Mouse (Mus musculus) kidney, embryonic 16.5 days (tissue): ENCODE measurements around the gene Nprl2. TPM values are rescaled to one million over a fixed set of nuclear protein-coding genes. Genes with fewer than 3 reads are reported as not detected.
A peak's percentile ranks its signal among the peaks of the same experiment; 100 is the strongest.

Source experiments
- ATAC-seq: fragments of 200-750 bp; cut with Nextera tagmentation; 2 replicates; pipeline ENCODE4 v1.8.0; 2017; ENCODE audit warnings: moderate TSS enrichment; ENCODE audit not compliant: low FRiP score, low TSS enrichment
- H3K27ac ChIP-seq: fragments of 300-500 bp; sonication (generic); 2 replicates; pipeline ENCODE4 v1.5.1; 2014; ENCODE audit warnings: low read length
- H3K27me3 ChIP-seq: fragments of 300-500 bp; sonication (generic); 2 replicates; pipeline ENCODE4 v1.6.1; 2014; ENCODE audit warnings: low read length, control low read depth, mixed read lengths; ENCODE audit not compliant: insufficient read depth
- H3K36me3 ChIP-seq: fragments of 300-500 bp; sonication (generic); 2 replicates; pipeline ENCODE4 v1.6.1; 2014; ENCODE audit warnings: low read length, control low read depth, mixed read lengths; ENCODE audit not compliant: insufficient read depth
- H3K4me1 ChIP-seq: fragments of 300-500 bp; sonication (generic); 2 replicates; pipeline ENCODE4 v1.6.1; 2014; ENCODE audit warnings: low read length, control low read depth, mixed read lengths; ENCODE audit not compliant: insufficient read depth
- H3K4me2 ChIP-seq: fragments of 300-500 bp; sonication (generic); replicated peaks from 2 replicates; pipeline ENCODE4 v1.6.1; 2014; ENCODE audit warnings: low read depth, low read length
- H3K4me3 ChIP-seq: fragments of 300-500 bp; sonication (generic); 2 replicates; pipeline ENCODE4 v1.5.1; 2014; ENCODE audit warnings: mild to moderate bottlenecking, low read length
- H3K9ac ChIP-seq: fragments of 300-500 bp; sonication (generic); replicated peaks from 2 replicates; pipeline ENCODE4 v1.6.1; 2014; ENCODE audit warnings: low read length
- H3K9me3 ChIP-seq: fragments of 300-500 bp; sonication (generic); 2 replicates; pipeline ENCODE4 v1.6.1; 2016; ENCODE audit warnings: low read length, control low read depth
- WGBS: fragments of 180-500 bp; shearing (Covaris S2); extraction: QIAGEN DNeasy Blood & Tissue Kit; methylation state at CpG from one replicate; pipeline ENCODE4 v1.1.7; 2014; 5-methylcytosine and 5-hydroxymethylcytosine counted together
- polyA plus RNA-seq: library from polyadenylated mRNA; unstranded; fragments of >200 nt; fragmentation: Nextera tagmentation; extraction: Ambion mirVana; gene quantifications from 2 replicates; pipeline ENCODE4 v1.2.1, GENCODE M21; 2015

Gene Nprl2
- polyA plus RNA-seq, 1 experiment from 2014 or later: 59.0 TPM

GRCm38 (mm10) chr9:107581584-107581983 is 39.6 kb downstream of the Nprl2 start:
- Histone ChIP-seq H3K9me3 (no peaks in the 10 kb centered on the region), H3K9ac (peak overlapping the region; percentile 83), H3K4me1 (peaks cover 37% of the 10 kb centered on the region), H3K4me2 (peak overlapping the region; percentile 90), H3K4me3 (peak overlapping the region; percentile 60), H3K27ac (peak overlapping the region; percentile 96), H3K27me3 (no peaks in the 10 kb centered on the region), H3K36me3 (peaks cover 11% of the 10 kb centered on the region; the same call in 1 of the 2 replicates)
- 74% methylated on average over 4 of the region's 4 CpGs for WGBS
- no peak for ATAC-seq

GRCm38 (mm10) chr9:107582509-107583062 is 40.6 kb downstream of the Nprl2 start:
- Histone ChIP-seq H3K4me1 (peaks cover 27% of the 10 kb centered on the region), H3K9ac (no peak overlapping the region), H3K4me3 (no peak overlapping the region), H3K27me3 (no peaks in the 10 kb centered on the region), H3K9me3 (no peaks in the 10 kb centered on the region), H3K27ac (no peak overlapping the region), H3K4me2 (no peak overlapping the region), H3K36me3 (peaks cover 11% of the 10 kb centered on the region; the same call in 1 of the 2 replicates)
- WGBS: 85% methylated on average over 7 of the region's 7 CpGs
- no peak for ATAC-seq

- Histone ChIP-seq H3K36me3 (peaks cover 11% of the 10 kb centered on the region; the same call in 1 of the 2 replicates), H3K27me3 (no peaks in the 10 kb centered on the region), H3K27ac (no peak overlapping the region), H3K4me2 (no peak overlapping the region), H3K4me3 (no peak overlapping the region), H3K9me3 (no peaks in the 10 kb centered on the region), H3K4me1 (peaks cover 26% of the 10 kb centered on the region), H3K9ac (no peak overlapping the region)
- 94% methylated on average over 14 of the region's 14 CpGs for WGBS
- no peak for ATAC-seq
Measured at GRCm38 (mm10) chr9:107583174-107583573, 41.1 kb downstream of the Nprl2 start.

GRCm38 (mm10) chr9:107586504-107586903 is 44.5 kb downstream of the Nprl2 start:
- no peak for ATAC-seq
- H3K27me3 ChIP-seq: no peaks in the 10 kb centered on the region
- H3K36me3 ChIP-seq: peaks cover 32% of the 10 kb centered on the region
- H3K4me1 ChIP-seq: peaks cover 20% of the 10 kb centered on the region
- H3K4me2 ChIP-seq: no peak overlapping the region
- H3K9me3 ChIP-seq: no peaks in the 10 kb centered on the region
- H3K4me3 ChIP-seq: no peak overlapping the region
- 86% methylated on average over 5 of the region's 5 CpGs for WGBS
- H3K27ac ChIP-seq: no peak overlapping the region
- no peak overlapping the region for H3K9ac ChIP-seq

- no peaks in the 10 kb centered on the region for H3K27me3 ChIP-seq
- H3K27ac ChIP-seq: peak within 1 kb of the TSS; percentile 62; the same call in 1 of the 2 replicates
- H3K4me1 ChIP-seq: peaks cover 13% of the 10 kb centered on the region
- H3K4me2 ChIP-seq: peak within 1 kb of the TSS; percentile 95
- no peaks in the 10 kb centered on the region for H3K9me3 ChIP-seq
- WGBS: 12% methylated on average over 46 of the region's 46 CpGs
- ATAC-seq: peak; percentile 98
- peak within 1 kb of the TSS; percentile 80 for H3K4me3 ChIP-seq
- peak within 1 kb of the TSS; percentile 76 for H3K9ac ChIP-seq
- peaks cover 38% of the 10 kb centered on the region for H3K36me3 ChIP-seq
Measured at GRCm38 (mm10) chr9:107586974-107587832, 45.2 kb downstream of the Nprl2 start, which contains the start of gene Ifrd2. Gene Ifrd2, plus strand, starts transcription at chr9:107587642.

GRCm38 (mm10) chr9:107587833-107588639 is 46.0 kb downstream of the Nprl2 start:
- no peaks in the 10 kb centered on the region for H3K27me3 ChIP-seq
- H3K9me3 ChIP-seq: no peaks in the 10 kb centered on the region
- H3K9ac ChIP-seq: peak overlapping the region; percentile 76
- peak overlapping the region; percentile 62; the same call in 1 of the 2 replicates for H3K27ac ChIP-seq
- H3K4me1 ChIP-seq: peaks cover 13% of the 10 kb centered on the region
- H3K4me3 ChIP-seq: peak overlapping the region; percentile 80
- peak overlapping the region; percentile 95 for H3K4me2 ChIP-seq
- peaks cover 41% of the 10 kb centered on the region for H3K36me3 ChIP-seq
- WGBS: 1% methylated on average over 33 of the region's 33 CpGs
- peak; percentile 46 for ATAC-seq

GRCm38 (mm10) chr9:107590058-107590772 is 48.2 kb downstream of the Nprl2 start:
- WGBS: 86% methylated on average over 25 of the region's 25 CpGs
- H3K9me3 ChIP-seq: no peaks in the 10 kb centered on the region
- no peaks in the 10 kb centered on the region for H3K27me3 ChIP-seq
- H3K9ac ChIP-seq: no peak overlapping the region
- H3K4me1 ChIP-seq: peaks cover 13% of the 10 kb centered on the region
- no peak overlapping the region for H3K4me2 ChIP-seq
- H3K27ac ChIP-seq: no peak overlapping the region
- H3K4me3 ChIP-seq: no peak overlapping the region
- peaks cover 49% of the 10 kb centered on the region for H3K36me3 ChIP-seq
- no peak for ATAC-seq

GRCm38 (mm10) chr9:107590773-107591060 is 48.7 kb downstream of the Nprl2 start:
- H3K9ac ChIP-seq: no peak overlapping the region
- no peaks in the 10 kb centered on the region for H3K27me3 ChIP-seq
- H3K36me3 ChIP-seq: peaks cover 47% of the 10 kb centered on the region
- H3K9me3 ChIP-seq: no peaks in the 10 kb centered on the region
- no peak overlapping the region for H3K4me3 ChIP-seq
- H3K27ac ChIP-seq: no peak overlapping the region
- 96% methylated on average over 6 of the region's 6 CpGs for WGBS
- H3K4me2 ChIP-seq: no peak overlapping the region
- peaks cover 13% of the 10 kb centered on the region for H3K4me1 ChIP-seq
- no peak for ATAC-seq
